Mouse (Mus musculus) embryonic fibroblast, embryonic 13.5 days (primary cell): ENCODE results near the gene Pias3. TPM values are rescaled to one million over a fixed set of nuclear protein-coding genes. Genes with fewer than 3 reads are reported as not detected.
"Not testable (repeated sequence)": the region's sequence is repeated elsewhere in the genome, so short reads cannot be mapped to it uniquely, and the experiment has no call there.

ENCODE experiments used
- H3K27ac ChIP-seq: 2 replicates; pipeline ENCODE4 v1.5.1; 2012; ENCODE audit warnings: low read length, control low read depth, inconsistent platforms; ENCODE audit not compliant: insufficient read depth
- H3K4me1 ChIP-seq: 2 replicates; pipeline ENCODE4 v1.6.1; 2011; ENCODE audit warnings: low read length; ENCODE audit not compliant: control insufficient read depth, insufficient read depth
- H3K4me3 ChIP-seq: 2 replicates; pipeline ENCODE4 v1.5.1; 2011; ENCODE audit warnings: mild to moderate bottlenecking, control low read depth, low read length; ENCODE audit not compliant: insufficient read depth
- CTCF ChIP-seq: IDR thresholded peaks from 2 replicates; pipeline ENCODE4 v1.5.1; 2011; ENCODE audit warnings: mild to moderate bottlenecking, control low read depth, low read length, moderate library complexity, borderline replicate concordance; ENCODE audit not compliant: insufficient read depth
- POLR2A ChIP-seq: IDR thresholded peaks from 2 replicates; pipeline ENCODE4 v1.6.1; 2011; ENCODE audit warnings: low read depth, mild to moderate bottlenecking, control low read depth, low read length, moderate library complexity
- polyA plus RNA-seq: library from polyadenylated mRNA; stranded (reverse); fragments of >200 nt; gene quantifications from 2 replicates; pipeline ENCODE4 v1.2.4, GENCODE M21; 2011; ENCODE audit warnings: low read depth; ENCODE audit not compliant: missing spikeins, insufficient read length

The Pias3 gene
- polyA plus RNA-seq, 1 experiment = 46.0 TPM

- no peak for TF ChIP-seq POLR2A
- no peak for TF ChIP-seq CTCF
- H3K27ac ChIP-seq = peak overlapping the region; percentile 70
- H3K4me1 ChIP-seq = peaks cover 6% of the 10 kb centered on the region; the same call in 1 of the 2 replicates
- peak overlapping the region; percentile 88 for H3K4me3 ChIP-seq
Measured at GRCm38 (mm10) chr3:96727828-96728633, 31.8 kb downstream of the Pias3 start.

DNA sequence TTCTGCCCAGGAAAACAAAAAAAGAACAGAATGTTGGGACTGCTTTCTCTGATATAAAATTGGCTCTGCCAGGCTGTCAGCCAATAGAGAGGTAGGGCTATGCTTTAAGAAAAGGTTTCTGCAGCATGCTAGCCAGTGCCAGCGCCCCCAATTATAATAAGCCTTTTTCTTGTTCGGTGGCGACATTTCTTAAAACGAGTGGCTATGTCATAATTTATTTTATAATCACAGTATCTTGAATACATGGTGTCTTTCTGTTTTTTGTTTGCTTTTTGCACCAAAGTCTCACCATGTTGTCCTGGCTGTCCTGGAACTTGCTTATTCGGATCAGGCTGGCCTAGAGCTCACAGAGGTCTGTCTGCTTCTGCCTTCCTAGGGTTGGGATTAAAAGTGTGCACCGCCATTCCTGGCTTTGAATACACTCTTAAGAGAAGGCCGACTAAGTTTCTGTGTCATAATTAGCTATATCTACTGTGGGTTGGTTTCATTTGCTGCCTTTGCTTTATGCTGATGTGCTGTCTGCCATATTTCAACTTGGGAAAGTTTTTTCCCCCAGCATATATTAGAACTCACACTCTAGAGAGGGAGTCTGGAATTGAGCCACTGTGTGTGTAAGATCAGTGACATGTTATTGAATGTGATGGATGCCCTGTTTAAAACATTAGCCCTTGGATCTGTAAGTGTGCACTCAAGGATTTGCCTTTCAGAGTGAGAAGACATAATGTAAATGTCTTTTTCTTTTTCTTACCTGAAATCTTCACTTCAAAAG lies 32.6 kb downstream of the Pias3 start:
- Histone ChIP-seq H3K27ac (peak overlapping the region; percentile 70), H3K4me1 (peaks cover 6% of the 10 kb centered on the region; the same call in 1 of the 2 replicates), H3K4me3 (peak overlapping the region; percentile 88)
- TF ChIP-seq POLR2A (no peak), CTCF (no peak)

DNA sequence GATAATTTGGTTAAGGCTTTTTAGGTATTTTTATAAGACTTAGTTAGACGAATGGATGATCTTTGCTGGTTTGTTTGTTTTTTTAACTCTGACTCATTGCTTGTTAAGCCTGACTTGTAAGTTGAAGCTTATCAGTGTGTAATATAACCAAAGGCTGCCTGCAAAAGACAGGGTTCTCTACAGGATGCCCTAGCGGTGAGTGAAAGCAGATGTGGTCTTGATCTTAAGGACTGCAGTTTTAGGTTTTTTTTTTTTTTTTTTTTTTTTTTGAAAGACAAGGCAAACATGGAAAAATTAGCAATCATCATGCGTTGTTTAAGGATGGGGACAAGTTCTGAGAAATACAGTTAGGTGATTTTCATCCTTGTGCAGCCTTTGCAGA lies 33.2 kb downstream of the Pias3 start:
- peaks cover 6% of the 10 kb centered on the region; the same call in 1 of the 2 replicates for H3K4me1 ChIP-seq
- TF ChIP-seq POLR2A (no peak), CTCF (no peak)

DNA sequence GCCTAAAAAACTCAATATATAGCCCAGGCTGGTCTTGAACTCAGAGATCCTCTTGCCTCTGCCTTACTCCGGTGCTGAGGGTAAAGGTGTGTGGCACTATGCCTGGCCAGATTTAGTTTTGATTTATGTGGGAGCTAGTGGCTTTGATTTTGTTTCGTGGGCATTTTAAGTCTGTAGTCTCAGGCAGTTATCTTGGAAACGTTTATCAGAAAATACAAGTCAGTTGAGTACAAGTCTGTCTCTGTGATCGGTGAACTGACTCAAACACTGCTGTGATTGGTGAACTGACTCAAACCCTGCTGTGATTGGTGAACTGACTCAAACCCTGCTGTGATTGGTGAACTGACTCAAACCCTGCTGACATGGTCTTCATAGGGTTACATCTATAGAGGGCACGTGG lies 34.6 kb downstream of the Pias3 start:
- H3K4me3 ChIP-seq = no peak overlapping the region
- TF ChIP-seq CTCF = no peak
- no peak for TF ChIP-seq POLR2A
- H3K4me1 ChIP-seq = peaks cover 6% of the 10 kb centered on the region; the same call in 1 of the 2 replicates
- no peak overlapping the region for H3K27ac ChIP-seq

More for the DNA sequence above, 33.2 kb downstream of the Pias3 start:
- no peak overlapping the region; the same call in 1 of the 2 replicates for H3K4me3 ChIP-seq
- H3K27ac ChIP-seq = no peak overlapping the region

GRCm38 (mm10) chr3:96733984-96734383 lies 37.8 kb downstream of the Pias3 start:
- Histone ChIP-seq H3K27ac (no peak overlapping the region), H3K4me1 (peaks cover 6% of the 10 kb centered on the region), H3K4me3 (no peak overlapping the region)
- TF ChIP-seq CTCF (no peak), POLR2A (no peak)

- TF ChIP-seq CTCF (no peak), POLR2A (no peak)
- no peak overlapping the region for H3K27ac ChIP-seq
- no peak overlapping the region for H3K4me3 ChIP-seq
- H3K4me1 ChIP-seq = peaks cover 2% of the 10 kb centered on the region; the same call in 1 of the 2 replicates
Measured at GRCm38 (mm10) chr3:96735200-96735599, 39.0 kb downstream of the Pias3 start.

DNA sequence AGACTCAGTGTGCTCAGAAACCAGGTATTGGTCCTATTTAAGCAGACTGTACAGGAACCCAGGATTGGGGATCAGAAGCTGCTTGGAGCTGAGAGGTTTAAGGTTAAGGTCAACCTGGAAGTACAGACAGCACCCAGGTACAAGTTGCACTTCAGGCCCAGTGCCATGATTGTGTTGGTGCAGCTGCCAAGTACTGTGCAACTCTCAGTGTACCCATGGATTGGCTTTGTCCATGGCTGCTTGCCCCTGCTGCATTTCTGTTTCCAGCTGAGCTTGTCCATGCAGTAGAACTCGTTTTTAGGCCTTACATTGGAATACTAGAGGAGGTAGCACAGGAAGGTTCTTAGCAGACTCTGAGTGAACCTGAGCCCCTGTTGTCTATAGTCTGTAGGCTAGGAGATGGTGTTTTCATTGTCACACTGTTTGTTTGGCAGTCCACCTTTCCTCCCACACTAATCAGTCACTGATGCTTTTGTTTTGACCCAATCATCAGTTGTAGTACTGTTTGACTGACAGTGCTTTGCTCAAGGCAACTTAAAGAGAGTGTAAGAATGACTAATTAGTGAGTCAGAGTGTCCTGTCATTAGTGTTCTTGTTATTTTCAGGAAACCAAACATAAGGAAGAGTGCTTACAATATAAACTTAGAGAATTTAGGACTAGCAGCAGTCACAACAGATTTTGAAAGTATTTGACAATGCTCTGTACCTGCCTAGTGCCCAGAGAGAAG lies 41.0 kb downstream of the Pias3 start:
- no peak for TF ChIP-seq POLR2A
- Histone ChIP-seq H3K4me3 (no peak overlapping the region), H3K4me1 (peaks cover 2% of the 10 kb centered on the region; the same call in 1 of the 2 replicates), H3K27ac (no peak overlapping the region)

DNA sequence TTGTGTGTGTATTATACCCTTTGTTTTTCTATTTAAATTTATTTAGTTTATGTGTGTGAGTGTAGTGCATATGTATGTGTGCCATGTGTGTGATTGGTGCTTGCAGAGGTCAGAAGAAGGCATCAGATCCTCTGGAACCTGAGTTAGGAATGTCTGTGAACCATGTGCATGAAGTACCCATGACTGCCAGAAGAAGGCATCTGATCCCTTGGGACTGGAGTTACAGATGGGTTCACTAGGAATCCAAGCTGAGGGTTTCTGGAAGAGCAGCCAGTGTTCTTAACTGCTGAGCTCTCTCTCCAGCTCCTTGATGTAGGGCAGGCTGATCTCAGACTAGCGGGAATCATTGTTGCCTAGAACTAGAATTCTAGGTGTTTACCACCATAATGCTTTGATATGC lies 41.8 kb downstream of the Pias3 start:
- Histone ChIP-seq H3K4me3 (no peak overlapping the region), H3K4me1 (peaks cover 2% of the 10 kb centered on the region; the same call in 1 of the 2 replicates), H3K27ac (no peak overlapping the region)
- TF ChIP-seq POLR2A (no peak), CTCF (no peak)

GRCm38 (mm10) chr3:96740279-96740678 lies 44.1 kb downstream of the Pias3 start:
- H3K4me3 ChIP-seq = not testable (repeated sequence)

More at GRCm38 (mm10) chr3:96740279-96740678, 44.1 kb downstream of the Pias3 start:
- not testable (repeated sequence) for H3K4me1 ChIP-seq, H3K27ac ChIP-seq
